Mouse (Mus musculus) ovary, postnatal 10 days (tissue): ENCODE results near the gene Gm8122.
"Not testable (repeated sequence)": the region's sequence is repeated elsewhere in the genome, so short reads cannot be mapped to it uniquely, and the experiment has no call there.

Experiments
- DNase-seq: peaks from one replicate; pipeline ENCODE4 v3.0.0; 2022; ENCODE audit warnings: low spot score

The Gm8122 gene

GRCm38 (mm10) chr14:43235204-43235603 is at the start of gene Gm8122:
Gm8122 (minus strand) TSS chr14:43235304.
- not testable (repeated sequence) for DNase-seq

- DNase-seq, result not testable (repeated sequence)
These were observed 43.6 kb upstream of the Gm8122 start for GRCm38 (mm10) chr14:43278681-43279080.

DNA sequence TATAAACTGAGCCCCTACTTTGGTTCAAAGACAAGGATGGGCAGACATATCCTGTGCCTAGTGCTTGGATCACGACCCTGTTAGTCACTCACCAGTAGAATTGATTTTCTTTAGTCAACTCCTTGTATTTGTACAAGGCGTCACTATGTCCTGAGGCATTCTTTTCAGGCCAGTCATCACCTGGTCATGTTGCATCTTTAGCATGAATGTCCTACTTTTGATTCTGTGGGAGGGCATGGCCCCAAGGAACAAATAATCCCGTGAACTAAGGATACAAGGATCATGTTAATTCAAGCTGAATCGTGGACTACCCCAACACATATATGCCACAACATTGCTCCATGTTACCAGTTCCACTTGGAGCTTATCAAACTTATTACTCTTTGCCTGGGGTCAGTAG is 43.0 kb upstream of the Gm8122 start:
- not testable (repeated sequence) for DNase-seq

GRCm38 (mm10) chr14:43277468-43277867 is 42.4 kb upstream of the Gm8122 start:
- not testable (repeated sequence) for DNase-seq

GRCm38 (mm10) chr14:43275752-43276151 is 40.6 kb upstream of the Gm8122 start:
- not testable (repeated sequence) for DNase-seq

- not testable (repeated sequence) for DNase-seq
These were observed 39.9 kb upstream of the Gm8122 start, which contains the start of gene Gm9732 for GRCm38 (mm10) chr14:43274986-43275511. Gm9732 (plus strand) TSS chr14:43275036.

DNA sequence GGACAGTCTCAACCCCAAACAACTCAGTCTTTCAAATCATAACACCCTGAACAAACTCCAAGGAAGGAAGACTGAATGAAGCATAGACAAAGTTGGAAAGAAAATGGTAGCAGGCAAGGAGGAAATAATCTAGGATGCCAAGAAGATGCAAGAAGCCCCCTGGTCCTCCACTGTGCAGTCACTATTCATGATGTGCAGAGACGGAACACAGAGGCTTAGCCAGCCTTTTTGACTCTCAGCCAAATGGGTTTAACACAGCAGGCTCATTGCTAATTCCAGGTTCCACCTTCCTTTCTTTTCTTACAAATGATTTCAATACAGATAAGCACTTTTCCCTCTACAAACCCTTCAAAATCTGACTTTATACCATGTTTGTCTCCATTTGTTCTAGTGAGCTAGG is 38.1 kb upstream of the Gm8122 start:
- not testable (repeated sequence) for DNase-seq

GRCm38 (mm10) chr14:43269211-43269610 is 34.1 kb upstream of the Gm8122 start:
- not testable (repeated sequence) for DNase-seq

- DNase-seq, result not testable (repeated sequence)
These were observed 33.5 kb upstream of the Gm8122 start for GRCm38 (mm10) chr14:43268521-43269084.

DNA sequence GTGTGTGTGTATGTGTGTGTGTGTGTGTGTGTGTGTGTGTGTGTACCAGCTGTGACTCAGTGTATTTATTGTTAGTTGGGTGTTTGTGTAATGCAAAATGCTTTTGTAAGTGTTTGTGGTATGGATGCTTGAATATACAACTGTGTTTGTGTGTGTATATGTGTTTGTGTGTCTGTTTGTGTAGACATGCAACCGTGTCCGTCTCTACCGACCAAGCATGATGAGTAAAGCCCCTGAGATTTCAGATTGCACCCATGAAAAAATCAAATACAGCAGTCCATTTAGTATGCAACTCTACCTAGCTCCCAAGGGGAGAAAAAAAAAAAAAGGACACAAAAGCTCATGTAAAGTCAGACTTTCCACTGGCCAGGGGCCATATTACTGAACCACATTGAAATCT is 28.3 kb upstream of the Gm8122 start:
- DNase-seq, result not testable (repeated sequence)

DNA sequence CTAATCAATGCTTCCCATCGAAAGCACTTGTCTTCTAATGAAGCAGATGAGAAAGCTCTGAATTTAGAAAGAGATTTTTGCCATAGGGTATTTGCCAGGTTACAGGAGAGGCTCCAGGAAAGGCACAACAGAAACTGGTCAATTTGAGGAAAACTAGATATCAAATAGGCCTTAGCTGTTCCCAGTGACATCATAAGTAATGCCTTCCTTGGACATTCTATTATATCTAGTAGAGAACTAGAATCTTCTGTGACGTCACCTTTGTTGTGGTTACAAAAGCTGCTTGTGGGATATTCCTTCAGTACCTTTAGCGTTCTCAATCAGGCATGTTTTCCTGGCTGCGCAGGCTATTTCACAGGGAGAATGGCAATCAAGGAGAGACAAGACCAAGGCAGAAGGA is 23.2 kb upstream of the Gm8122 start, which contains the start of gene Gm8126:
Gene Gm8126, plus strand, starts transcription at position 301 of the 400 bp plus-strand sequence.
- DNase-seq, result not testable (repeated sequence)

- not testable (repeated sequence) for DNase-seq
These were observed 21.4 kb upstream of the Gm8122 start for GRCm38 (mm10) chr14:43256511-43256910.

DNA sequence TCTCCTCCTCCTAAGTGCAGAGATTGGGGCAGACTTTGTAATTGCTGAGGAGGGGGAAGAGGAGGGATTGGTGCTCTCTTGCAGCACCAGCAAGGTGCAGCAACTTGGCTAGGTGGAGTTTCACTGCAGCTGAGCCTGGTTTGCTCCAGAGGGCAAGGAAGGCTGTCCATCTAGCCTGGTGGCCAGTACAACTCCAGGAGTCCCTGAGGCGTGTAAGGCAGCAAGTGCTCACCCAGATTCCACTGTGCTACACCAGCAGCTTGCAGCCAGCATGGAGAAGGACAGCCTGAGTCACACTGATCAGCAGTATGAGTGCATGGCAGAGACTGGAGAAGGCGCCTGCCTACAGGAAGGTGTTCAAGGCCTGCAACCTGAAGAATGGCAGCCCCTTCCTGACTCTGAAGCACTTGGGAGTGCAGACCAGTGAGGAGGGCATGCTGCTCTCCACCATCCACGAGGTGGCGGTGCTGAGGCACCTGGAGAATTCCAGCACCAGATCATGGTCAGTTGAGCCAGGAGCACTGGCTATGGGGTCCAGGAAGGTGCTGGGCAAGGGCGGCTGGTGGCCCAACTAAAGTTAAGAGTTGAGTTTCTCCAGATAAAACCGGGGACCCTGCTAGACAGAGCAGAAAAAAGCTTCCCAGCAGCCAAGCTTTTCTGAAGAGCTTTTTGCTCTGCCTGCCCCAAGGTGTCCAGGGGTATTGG is 15.6 kb upstream of the Gm8122 start:
- DNase-seq, result not testable (repeated sequence)

DNA sequence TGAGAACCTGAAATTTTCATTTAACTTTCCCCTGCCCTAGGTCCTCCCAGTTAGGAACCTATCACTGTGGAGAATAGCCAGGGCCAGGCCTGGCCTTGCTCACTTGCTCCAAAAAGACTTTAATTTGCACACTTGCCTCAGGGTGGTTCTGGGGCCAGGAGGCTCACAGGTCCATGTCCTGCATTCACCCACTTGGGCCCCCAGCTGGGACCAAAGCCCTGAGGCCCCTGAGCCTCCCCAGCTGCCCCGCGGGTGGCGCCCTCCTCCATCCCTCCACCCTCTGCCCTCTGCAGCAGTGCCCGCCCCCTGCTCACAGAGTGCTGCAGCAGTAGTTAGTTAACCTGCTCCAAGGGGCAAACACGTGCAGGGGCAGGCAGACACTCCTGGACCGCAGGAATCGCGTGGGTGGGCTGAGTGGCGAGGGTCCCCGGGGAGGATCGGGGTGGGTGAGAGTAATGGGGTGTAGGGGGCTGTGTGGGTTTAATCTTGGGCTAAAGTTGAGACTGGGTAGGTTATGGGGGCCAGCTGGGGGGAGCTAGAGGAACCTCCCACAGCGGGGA is 14.6 kb upstream of the Gm8122 start:
- DNase-seq, result not testable (repeated sequence)

- DNase-seq, result not testable (repeated sequence)
These were observed 2.7 kb upstream of the Gm8122 start for GRCm38 (mm10) chr14:43237769-43238168.
